Mouse (Mus musculus): Measurements from ENCODE around the gene Dennd6b. TPM values are rescaled to one million over a fixed set of nuclear protein-coding genes. Genes with fewer than 3 reads are reported as not detected.

Gene Dennd6b
- total and polyA plus RNA-seq, 3 experiments, result 4.1 to 9.1 (median 9.0) TPM

GRCm38 (mm10) chr15:89171526-89172051, 24.7 kb downstream of the Dennd6b start:
- Histone ChIP-seq H3K9me3 (replicated peaks; ENCODE audit: low read length) (no peaks in the 10 kb centered on the region), H3K27me3 (replicated peaks) (peaks cover 1% of the 10 kb centered on the region), H3K79me2 (replicated peaks; ENCODE audit: control insufficient read depth, extremely low read depth, insufficient read depth, poor library complexity, severe bottlenecking) (no peaks in the 10 kb centered on the region), H3K4me2 (ENCODE audit: insufficient read depth, low read depth, poor library complexity, severe bottlenecking) (no peak overlapping the region; the same call in 1 of the 2 replicates), H3K4me3 (replicated peaks in 1 of 3; ENCODE audit: low read depth in 2 of 3, low read length in 2 of 3, poor library complexity in 1 of 3) (no peak overlapping the region), H3K27ac (ENCODE audit: insufficient read depth, low read depth) (no peak overlapping the region), H3K9ac (ENCODE audit: insufficient read depth, low read depth) (no peak overlapping the region), H3K36me3 (replicated peaks in 1 of 2; ENCODE audit: control insufficient read depth in 1 of 2, insufficient read depth in 1 of 2, low read length in 1 of 2) (peaks cover 10 to 13% of the 10 kb centered on the region in 2 experiments), H3K4me1 (ENCODE audit: control insufficient read depth in 1 of 2, insufficient read depth in 2 of 2) (peaks cover 11 to 51% of the 10 kb centered on the region in 2 experiments; a peak in 3 of 4 replicates)
- TF ChIP-seq ETS1 (conservative IDR thresholded peaks at IDR 0.05; ENCODE audit: low read depth, low read length) (no peak), POLR2AphosphoS2 (IDR thresholded peaks at IDR 0.05; ENCODE audit: low read depth, low read length) (no peak), HCFC1 (IDR thresholded peaks at IDR 0.05; ENCODE audit: low read depth, low read length) (no peak), CTCF (conservative IDR thresholded peaks at IDR 0.05 in 1 of 2, IDR thresholded peaks at IDR 0.05 in 1 of 2; ENCODE audit: low read depth in 2 of 2, low read length in 2 of 2) (no peak), USF1 (IDR thresholded peaks at IDR 0.05; ENCODE audit: low read depth, low read length) (no peak), RCOR1 (conservative IDR thresholded peaks at IDR 0.05; ENCODE audit: low read depth, low read length) (no peak), MAZ (IDR thresholded peaks at IDR 0.05; ENCODE audit: low read depth, low read length) (no peak), TCF12 (IDR thresholded peaks at IDR 0.05; ENCODE audit: low read depth, low read length) (no peak), NELFE (IDR thresholded peaks at IDR 0.05; ENCODE audit: low read depth, low read length) (no peak), MYC (IDR thresholded peaks at IDR 0.05; ENCODE audit: low read depth, low read length) (no peak), ZC3H11A (IDR thresholded peaks at IDR 0.05; ENCODE audit: low read depth, low read length) (no peak), ZMIZ1 (IDR thresholded peaks at IDR 0.05; ENCODE audit: low read depth, low read length) (no peak), BHLHE40 (IDR thresholded peaks at IDR 0.05; ENCODE audit: low read depth, low read length) (no peak), JUND (conservative IDR thresholded peaks at IDR 0.05; ENCODE audit: low read depth, low read length) (no peak)
- DNase-seq (ENCODE audit: extremely low read depth), result no peak
- dilution Hi-C loops (cut with MboI; ENCODE audit: extremely low pct_ligation_motif_present, extremely low pct_unique_long_range_greater_than_20kb, low sequenced_read_pairs) (no loop called here), in situ Hi-C loops (cut with MboI; ENCODE audit: low pct_ligation_motif_present, low pct_unique_long_range_greater_than_20kb, low sequenced_read_pairs) (loop anchor here (5.0 kb wide), 1 partner anchor 36 kb away; no protein-coding TSS in a partner anchor)

- Histone ChIP-seq H3K79me2 (replicated peaks; ENCODE audit: control insufficient read depth, extremely low read depth, insufficient read depth, poor library complexity, severe bottlenecking) (no peaks in the 10 kb centered on the region), H3K9me3 (replicated peaks; ENCODE audit: low read length) (no peaks in the 10 kb centered on the region), H3K4me1 (ENCODE audit: control insufficient read depth in 1 of 2, insufficient read depth in 2 of 2) (peaks cover 11 to 51% of the 10 kb centered on the region in 2 experiments; a peak in 3 of 4 replicates), H3K4me2 (ENCODE audit: insufficient read depth, low read depth, poor library complexity, severe bottlenecking) (no peak overlapping the region), H3K4me3 (replicated peaks in 1 of 3; ENCODE audit: low read depth in 2 of 3, low read length in 2 of 3, poor library complexity in 1 of 3) (no peak overlapping the region), H3K27ac (ENCODE audit: insufficient read depth, low read depth) (no peak overlapping the region), H3K27me3 (replicated peaks) (peaks cover 1% of the 10 kb centered on the region), H3K9ac (ENCODE audit: insufficient read depth, low read depth) (no peak overlapping the region), H3K36me3 (replicated peaks in 1 of 2; ENCODE audit: control insufficient read depth in 1 of 2, insufficient read depth in 1 of 2, low read length in 1 of 2) (peaks cover 19 to 27% of the 10 kb centered on the region in 2 experiments)
- in situ Hi-C loops (cut with MboI; ENCODE audit: low pct_ligation_motif_present, low pct_unique_long_range_greater_than_20kb, low sequenced_read_pairs) (loop anchor here (5.0 kb wide), 1 partner anchor 37 kb away; no protein-coding TSS in a partner anchor), dilution Hi-C loops (cut with MboI; ENCODE audit: extremely low pct_ligation_motif_present, extremely low pct_unique_long_range_greater_than_20kb, low sequenced_read_pairs) (no loop called here)
- DNase-seq (ENCODE audit: extremely low read depth), result no peak
- TF ChIP-seq CTCF (conservative IDR thresholded peaks at IDR 0.05 in 1 of 2, IDR thresholded peaks at IDR 0.05 in 1 of 2; ENCODE audit: low read depth in 2 of 2, low read length in 2 of 2) (no peak), ZMIZ1 (IDR thresholded peaks at IDR 0.05; ENCODE audit: low read depth, low read length) (no peak), USF1 (IDR thresholded peaks at IDR 0.05; ENCODE audit: low read depth, low read length) (no peak), ELF1 (IDR thresholded peaks at IDR 0.05; ENCODE audit: low read depth, low read length) (no peak), ZKSCAN1 (IDR thresholded peaks at IDR 0.05; ENCODE audit: borderline replicate concordance, low read depth, low read length) (no peak)
Observed at GRCm38 (mm10) chr15:89170102-89170501, 26.2 kb downstream of the Dennd6b start.

All from CH12.LX (cell line).